Mouse (Mus musculus): Measurements from ENCODE around the gene Izumo4.
A peak's percentile ranks its signal among the peaks of the same experiment; 100 is the strongest.

GRCm38 (mm10) chr10:80656130-80656862 is 45.7 kb upstream of the Izumo4 start:
- TF ChIP-seq CTCF (IDR thresholded peaks at IDR 0.05; ENCODE audit: low read depth, low read length) (no peak), POLR2A (IDR thresholded peaks at IDR 0.05; ENCODE audit: extremely low read depth, insufficient read depth, low read length) (peak; percentile 42; the same call in 1 of the 2 replicates)

Data from liver, adult 2 months (tissue).